Mouse (Mus musculus) heart, embryonic 15.5 days (tissue): ENCODE measurements around the gene Gm10197. TPM values are rescaled to one million over a fixed set of nuclear protein-coding genes. Genes with fewer than 3 reads are reported as not detected.
A peak's percentile ranks its signal among the peaks of the same experiment; 100 is the strongest.

Source experiments
- ATAC-seq: fragments of 200-750 bp; cut with Nextera tagmentation; replicated peaks from 2 replicates; pipeline ENCODE4 v1.8.0; 2017; ENCODE audit warnings: low read depth, moderate TSS enrichment; ENCODE audit not compliant: insufficient number of reproducible peaks, insufficient read depth, low FRiP score
- H3K27ac ChIP-seq: fragments of 300-500 bp; sonication (generic); 2 replicates; pipeline ENCODE4 v1.5.1; 2015; ENCODE audit warnings: mild to moderate bottlenecking, inconsistent platforms
- H3K27me3 ChIP-seq: fragments of 300-500 bp; sonication (generic); 2 replicates; pipeline ENCODE4 v1.6.1; 2015; ENCODE audit warnings: inconsistent platforms
- H3K36me3 ChIP-seq: fragments of 300-500 bp; sonication (generic); 2 replicates; pipeline ENCODE4 v1.6.1; 2015; ENCODE audit warnings: mild to moderate bottlenecking, inconsistent platforms
- H3K4me1 ChIP-seq: fragments of 300-500 bp; sonication (generic); replicated peaks from 2 replicates; pipeline ENCODE4 v1.6.1; 2015; ENCODE audit warnings: inconsistent platforms
- H3K4me2 ChIP-seq: fragments of 300-500 bp; sonication (generic); 2 replicates; pipeline ENCODE4 v1.6.1; 2015; ENCODE audit warnings: inconsistent platforms, mild to moderate bottlenecking, moderate library complexity
- H3K4me3 ChIP-seq: fragments of 300-500 bp; sonication (generic); 2 replicates; pipeline ENCODE4 v1.5.1; 2015; ENCODE audit warnings: mild to moderate bottlenecking, inconsistent platforms
- H3K9ac ChIP-seq: fragments of 300-500 bp; sonication (generic); 2 replicates; pipeline ENCODE4 v1.6.1; 2015; ENCODE audit warnings: mild to moderate bottlenecking, inconsistent platforms
- H3K9me3 ChIP-seq: fragments of 300-500 bp; sonication (generic); replicated peaks from 2 replicates; pipeline ENCODE4 v1.6.1; 2016; ENCODE audit warnings: inconsistent platforms
- WGBS: fragments of 180-500 bp; shearing (Covaris S2); methylation state at CpG from one replicate; pipeline ENCODE4 v1.1.7; 2015; ENCODE audit warnings: mixed read lengths; 5-methylcytosine and 5-hydroxymethylcytosine counted together
- polyA plus RNA-seq: library from polyadenylated mRNA; unstranded; fragments of >200 nt; fragmentation: Nextera tagmentation; extraction: Ambion mirVana; gene quantifications from 2 replicates; pipeline ENCODE4 v1.2.1, GENCODE M21; 2015

The Gm10197 gene
- polyA plus RNA-seq: 2.5 TPM in 1 of 2 replicates, not detected in the other

- peak within 1 kb of the TSS; percentile 9; the same call in 1 of the 2 replicates for H3K27ac ChIP-seq
- 75% methylated on average over 13 of the region's 13 CpGs for WGBS
- no peak within 1 kb of the TSS for H3K9ac ChIP-seq
- H3K4me3 ChIP-seq: no peak within 1 kb of the TSS
- no peaks in the 10 kb centered on the region for H3K9me3 ChIP-seq
- no peaks in the 10 kb centered on the region for H3K27me3 ChIP-seq
- no peak within 1 kb of the TSS for H3K4me2 ChIP-seq
- H3K4me1 ChIP-seq: peaks cover 17% of the 10 kb centered on the region
- peaks cover 39% of the 10 kb centered on the region for H3K36me3 ChIP-seq
- ATAC-seq: no peak
These were observed at the start of gene Gm10197 for GRCm38 (mm10) chr19:53371666-53372065. Gm10197 (minus strand) TSS chr19:53371766.

GRCm38 (mm10) chr19:53420924-53421582 is 49.5 kb upstream of the Gm10197 start:
- Histone ChIP-seq H3K4me3 (peak overlapping the region; percentile 50), H3K27ac (peak overlapping the region; percentile 85), H3K27me3 (no peaks in the 10 kb centered on the region), H3K9me3 (no peaks in the 10 kb centered on the region), H3K9ac (peak overlapping the region; percentile 51), H3K36me3 (no peaks in the 10 kb centered on the region), H3K4me2 (peak overlapping the region; percentile 75), H3K4me1 (peaks cover 32% of the 10 kb centered on the region)
- peak; percentile 90 for ATAC-seq
- WGBS: 3% methylated on average over 19 of the region's 19 CpGs

GRCm38 (mm10) chr19:53419834-53420233 is 48.3 kb upstream of the Gm10197 start:
- Histone ChIP-seq H3K27ac (no peak overlapping the region), H3K4me1 (peaks cover 29% of the 10 kb centered on the region), H3K9me3 (no peaks in the 10 kb centered on the region), H3K27me3 (no peaks in the 10 kb centered on the region), H3K36me3 (no peaks in the 10 kb centered on the region), H3K9ac (no peak overlapping the region), H3K4me3 (no peak overlapping the region), H3K4me2 (no peak overlapping the region)
- 40% methylated on average over 5 of the region's 5 CpGs for WGBS
- ATAC-seq: no peak

- peaks cover 20% of the 10 kb centered on the region for H3K4me1 ChIP-seq
- WGBS: 76% methylated on average over 17 of the region's 17 CpGs
- no peak overlapping the region for H3K4me3 ChIP-seq
- no peak overlapping the region for H3K4me2 ChIP-seq
- H3K27ac ChIP-seq: no peak overlapping the region
- H3K9me3 ChIP-seq: no peaks in the 10 kb centered on the region
- no peak for ATAC-seq
- no peaks in the 10 kb centered on the region for H3K27me3 ChIP-seq
- H3K9ac ChIP-seq: no peak overlapping the region
- no peaks in the 10 kb centered on the region for H3K36me3 ChIP-seq
These were observed 43.6 kb upstream of the Gm10197 start for GRCm38 (mm10) chr19:53415198-53415597.

GRCm38 (mm10) chr19:53414650-53415049 is 43.1 kb upstream of the Gm10197 start:
- Histone ChIP-seq H3K4me2 (no peak overlapping the region), H3K9me3 (no peaks in the 10 kb centered on the region), H3K4me1 (peaks cover 24% of the 10 kb centered on the region), H3K27me3 (no peaks in the 10 kb centered on the region), H3K36me3 (no peaks in the 10 kb centered on the region), H3K9ac (no peak overlapping the region), H3K4me3 (no peak overlapping the region), H3K27ac (no peak overlapping the region)
- WGBS: 44% methylated on average over 11 of the region's 11 CpGs
- ATAC-seq: no peak

GRCm38 (mm10) chr19:53413617-53414380 is 42.2 kb upstream of the Gm10197 start:
- no peak overlapping the region for H3K27ac ChIP-seq
- H3K9ac ChIP-seq: no peak overlapping the region
- H3K4me3 ChIP-seq: no peak overlapping the region
- H3K9me3 ChIP-seq: no peaks in the 10 kb centered on the region
- WGBS: 70% methylated on average over 15 of the region's 15 CpGs
- no peak for ATAC-seq
- H3K36me3 ChIP-seq: no peaks in the 10 kb centered on the region
- no peaks in the 10 kb centered on the region for H3K27me3 ChIP-seq
- H3K4me1 ChIP-seq: peaks cover 24% of the 10 kb centered on the region
- H3K4me2 ChIP-seq: no peak overlapping the region

- Histone ChIP-seq H3K9ac (no peak overlapping the region), H3K27me3 (no peaks in the 10 kb centered on the region), H3K36me3 (no peaks in the 10 kb centered on the region), H3K27ac (peak overlapping the region; percentile 68), H3K4me1 (peaks cover 24% of the 10 kb centered on the region), H3K4me2 (no peak overlapping the region), H3K4me3 (no peak overlapping the region), H3K9me3 (no peaks in the 10 kb centered on the region)
- WGBS: 9% methylated on average over 6 of the region's 6 CpGs
- ATAC-seq: peak; percentile 27; the same call in 1 of the 2 replicates
These were observed 40.7 kb upstream of the Gm10197 start for GRCm38 (mm10) chr19:53412149-53412848.

GRCm38 (mm10) chr19:53409663-53410307 is 38.2 kb upstream of the Gm10197 start:
- no peak overlapping the region for H3K9ac ChIP-seq
- no peak overlapping the region for H3K27ac ChIP-seq
- no peak overlapping the region for H3K4me3 ChIP-seq
- ATAC-seq: no peak
- H3K9me3 ChIP-seq: no peaks in the 10 kb centered on the region
- no peaks in the 10 kb centered on the region for H3K36me3 ChIP-seq
- no peaks in the 10 kb centered on the region for H3K27me3 ChIP-seq
- H3K4me2 ChIP-seq: peak overlapping the region; percentile 31; the same call in 1 of the 2 replicates
- WGBS: 55% methylated on average over 17 of the region's 17 CpGs
- peaks cover 24% of the 10 kb centered on the region for H3K4me1 ChIP-seq

- 80% methylated on average over 8 of the region's 8 CpGs for WGBS
- Histone ChIP-seq H3K4me1 (peaks cover 16% of the 10 kb centered on the region), H3K27ac (no peak overlapping the region), H3K36me3 (no peaks in the 10 kb centered on the region), H3K4me3 (no peak overlapping the region), H3K9ac (no peak overlapping the region), H3K9me3 (no peaks in the 10 kb centered on the region), H3K4me2 (no peak overlapping the region), H3K27me3 (no peaks in the 10 kb centered on the region)
- ATAC-seq: no peak
These were observed 36.8 kb upstream of the Gm10197 start for GRCm38 (mm10) chr19:53408398-53408797.

- Histone ChIP-seq H3K4me1 (peaks cover 13% of the 10 kb centered on the region), H3K36me3 (no peaks in the 10 kb centered on the region), H3K4me3 (no peak overlapping the region), H3K9ac (no peak overlapping the region), H3K27me3 (no peaks in the 10 kb centered on the region), H3K27ac (no peak overlapping the region), H3K9me3 (no peaks in the 10 kb centered on the region), H3K4me2 (no peak overlapping the region)
- no peak for ATAC-seq
- WGBS: 36% methylated on average over 2 of the region's 2 CpGs
These were observed 35.8 kb upstream of the Gm10197 start for GRCm38 (mm10) chr19:53407350-53407749.

- Histone ChIP-seq H3K27ac (no peak overlapping the region), H3K4me3 (no peak overlapping the region), H3K9me3 (no peaks in the 10 kb centered on the region), H3K4me1 (peaks cover 5% of the 10 kb centered on the region; the same call in 1 of the 2 replicates), H3K9ac (no peak overlapping the region), H3K27me3 (no peaks in the 10 kb centered on the region), H3K4me2 (no peak overlapping the region), H3K36me3 (no peaks in the 10 kb centered on the region)
- no peak for ATAC-seq
- WGBS: 44% methylated on average over 2 of the region's 2 CpGs
These were observed 34.2 kb upstream of the Gm10197 start for GRCm38 (mm10) chr19:53405810-53406209.
